12 mouse cellular contexts compared by ENCODE assay signal in genomic region chr19:4080511-4081009, GRCm38 (mm10). TPM values are rescaled to one million over a fixed set of nuclear protein-coding genes. Genes with fewer than 3 reads are reported as not detected.
DNase-seq lines count a peak whose midpoint lies in the region; ATAC-seq and TF ChIP-seq lines count a peak whose summit lies in the region.
"Had no signal": no experiment of that assay in that cellular context is flagged by ENCODE, and none has a peak within 500 bp of the region (broad histone marks: within the 10 kb centered on the region; RNA-seq: fewer than 3 reads in every experiment).

No protein-coding gene starts in this region.

- ATAC-seq in kidney, postnatal 0 days (replicated peaks; ENCODE audit: low FRiP score, low read depth): no peak
- ATAC-seq in activated CD4-positive, CD25-positive, alpha-beta regulatory T cell, adult 4 months: peak; percentile 54
- ATAC-seq in megakaryocyte progenitor cell, adult 5-6 weeks (replicated peaks; ENCODE audit: poor library complexity): peak; percentile 79
- ATAC-seq in kidney, embryonic 16.5 days (ENCODE audit: low FRiP score, low TSS enrichment): no peak

- H3K9ac ChIP-seq in kidney, postnatal 0 days (ENCODE audit: low read depth, low read length): no peak overlapping the region
- no peak overlapping the region for H3K9ac ChIP-seq in kidney, embryonic 16.5 days (replicated peaks; ENCODE audit: low read length)
- H3K9ac ChIP-seq: forebrain, embryonic 12.5 days had no signal

- H3K9me3 ChIP-seq in kidney, postnatal 0 days (replicated peaks; ENCODE audit: low read length): no peaks in the 10 kb centered on the region
- H3K9me3 ChIP-seq in kidney, embryonic 16.5 days (ENCODE audit: low read length): no peaks in the 10 kb centered on the region
- H3K9me3 ChIP-seq: forebrain, embryonic 12.5 days had no signal

- peak; percentile 25; the same call in 1 of the 2 replicates for TF ChIP-seq CTCF in kidney, postnatal 0 days (IDR thresholded peaks at IDR 0.05; ENCODE audit: low read depth)

- no peaks in the 10 kb centered on the region for H3K36me3 ChIP-seq in kidney, postnatal 0 days (ENCODE audit: insufficient read depth, low read length)
- no peaks in the 10 kb centered on the region for H3K36me3 ChIP-seq in kidney, embryonic 16.5 days (ENCODE audit: insufficient read depth, low read length)
- H3K36me3 ChIP-seq: forebrain, embryonic 12.5 days had no signal

- H3K27me3 ChIP-seq in kidney, postnatal 0 days (ENCODE audit: insufficient read depth, low read length): no peaks in the 10 kb centered on the region
- H3K27me3 ChIP-seq in kidney, embryonic 16.5 days (ENCODE audit: insufficient read depth, low read length): no peaks in the 10 kb centered on the region

- H3K27ac ChIP-seq in kidney, postnatal 0 days: no peak overlapping the region
- H3K27ac ChIP-seq in kidney, embryonic 16.5 days (ENCODE audit: low read length): no peak overlapping the region
- H3K27ac ChIP-seq: forebrain, embryonic 12.5 days had no signal

- 50% methylated on average over 8 of the region's 8 CpGs for WGBS in kidney, postnatal 0 days
- WGBS in kidney, embryonic 16.5 days: 65% methylated on average over 8 of the region's 8 CpGs

- no peak overlapping the region for H3K4me2 ChIP-seq in kidney, postnatal 0 days (ENCODE audit: low read length)
- no peak overlapping the region for H3K4me2 ChIP-seq in kidney, embryonic 16.5 days (replicated peaks; ENCODE audit: low read depth, low read length)
- H3K4me2 ChIP-seq: forebrain, embryonic 12.5 days had no signal

- DNase-seq in kidney, postnatal 0 days (ENCODE audit: low spot score): no peak
- DNase-seq in kidney, adult 11 months: no peak
- peak; percentile 85 to 86 for DNase-seq in cerebellum, postnatal 36 days
- DNase-seq in frontal cortex, adult 2 months (ENCODE audit: extremely low spot score in 1 of 2, low spot score in 1 of 2): no peak
- no peak for DNase-seq in neural tube, embryonic 10.5 days (ENCODE audit: extremely low spot score, low spot score)
- DNase-seq: kidney, adult 18-20 months had no signal

- H3K4me1 ChIP-seq in kidney, postnatal 0 days (replicated peaks; ENCODE audit: insufficient read depth, low read length): no peaks in the 10 kb centered on the region
- no peaks in the 10 kb centered on the region for H3K4me1 ChIP-seq in kidney, embryonic 16.5 days (ENCODE audit: insufficient read depth, low read length)
- H3K4me1 ChIP-seq: forebrain, embryonic 12.5 days had no signal

- no peak overlapping the region for H3K4me3 ChIP-seq in kidney, postnatal 0 days (replicated peaks; ENCODE audit: low read depth, low read length)
- H3K4me3 ChIP-seq in kidney, embryonic 16.5 days (ENCODE audit: low read length): no peak overlapping the region
- H3K4me3 ChIP-seq: forebrain, embryonic 12.5 days; myocyte had no signal

RNA-seq across cellular contexts. Expression of gene Cabp2, which starts 0.8 kb away (rescaled TPM):
- polyA plus RNA-seq in kidney, postnatal 0 days (2015; fragmentation: Nextera tagmentation; extraction: Ambion mirVana): 2.2 and 2.4 TPM in 2 replicates
- polyA plus RNA-seq in activated CD4-positive, CD25-positive, alpha-beta regulatory T cell, adult 4 months (2017; shearing (Covaris generic)): not detected
- not detected in 2 replicates for total RNA-seq in megakaryocyte progenitor cell, adult 5-6 weeks (2015)
- not detected in 2 replicates for total RNA-seq in megakaryocyte progenitor cell, adult 5-6 weeks (2017)
- polyA plus RNA-seq in frontal cortex, adult 2 months (2012; rRNA removed): not detected in 2 replicates
- 0.21 and 0.96 TPM in 2 replicates for polyA plus RNA-seq in kidney, embryonic 16.5 days (2015; fragmentation: Nextera tagmentation; extraction: Ambion mirVana)
- polyA plus RNA-seq: forebrain, embryonic 12.5 days; limb, embryonic 14.5 days; myocyte had no signal

RNA-seq across cellular contexts. Expression of gene Cdk2ap2, which starts 16.4 kb away (rescaled TPM):
- polyA plus RNA-seq in kidney, postnatal 0 days (2015; fragmentation: Nextera tagmentation; extraction: Ambion mirVana): 107 TPM in 2 replicates
- polyA plus RNA-seq in activated CD4-positive, CD25-positive, alpha-beta regulatory T cell, adult 4 months (2017; shearing (Covaris generic)): 100 to 1,000 TPM; 372 to 419 TPM
- total RNA-seq in megakaryocyte progenitor cell, adult 5-6 weeks (2015): 112 and 126 TPM in 2 replicates
- total RNA-seq in megakaryocyte progenitor cell, adult 5-6 weeks (2017): 24.2 and 44.8 TPM in 2 replicates
- polyA plus RNA-seq in frontal cortex, adult 2 months (2012; rRNA removed): 50.3 and 58.5 TPM in 2 replicates
- 135 and 138 TPM in 2 replicates for polyA plus RNA-seq in kidney, embryonic 16.5 days (2015; fragmentation: Nextera tagmentation; extraction: Ambion mirVana)

RNA-seq across cellular contexts. Expression of gene Pitpnm1, which starts 19.2 kb away (rescaled TPM):
- polyA plus RNA-seq in kidney, postnatal 0 days (2015; fragmentation: Nextera tagmentation; extraction: Ambion mirVana): 12.2 and 13.9 TPM in 2 replicates
- polyA plus RNA-seq in activated CD4-positive, CD25-positive, alpha-beta regulatory T cell, adult 4 months (2017; shearing (Covaris generic)): 10 to 100 TPM; 89.9 to 91.4 TPM
- total RNA-seq in megakaryocyte progenitor cell, adult 5-6 weeks (2015): 7.8 and 11.2 TPM in 2 replicates
- 6.8 and 17.2 TPM in 2 replicates for total RNA-seq in megakaryocyte progenitor cell, adult 5-6 weeks (2017)
- 290 and 305 TPM in 2 replicates for polyA plus RNA-seq in frontal cortex, adult 2 months (2012; rRNA removed)
- polyA plus RNA-seq in kidney, embryonic 16.5 days (2015; fragmentation: Nextera tagmentation; extraction: Ambion mirVana): 20.0 and 22.2 TPM in 2 replicates

RNA-seq across cellular contexts. Expression of gene Gstp3, which starts 21.2 kb away (rescaled TPM):
- polyA plus RNA-seq in kidney, postnatal 0 days (2015; fragmentation: Nextera tagmentation; extraction: Ambion mirVana): not detected in 2 replicates
- polyA plus RNA-seq in activated CD4-positive, CD25-positive, alpha-beta regulatory T cell, adult 4 months (2017; shearing (Covaris generic)): 100 to 1,000 TPM; 202 to 218 TPM
- 1.4 and 7.5 TPM in 2 replicates for total RNA-seq in megakaryocyte progenitor cell, adult 5-6 weeks (2015)
- 2.2 TPM in 2 replicates for total RNA-seq in megakaryocyte progenitor cell, adult 5-6 weeks (2017)
- polyA plus RNA-seq in frontal cortex, adult 2 months (2012; rRNA removed): not detected in 2 replicates
- polyA plus RNA-seq in kidney, embryonic 16.5 days (2015; fragmentation: Nextera tagmentation; extraction: Ambion mirVana): 0.36 and 0.49 TPM in 2 replicates
- polyA plus RNA-seq: forebrain, embryonic 12.5 days had no signal

RNA-seq across cellular contexts. Expression of gene Gstp2, which starts 34.7 kb away (rescaled TPM):
- 3.1 and 4.4 TPM in 2 replicates for polyA plus RNA-seq in kidney, postnatal 0 days (2015; fragmentation: Nextera tagmentation; extraction: Ambion mirVana)
- polyA plus RNA-seq in activated CD4-positive, CD25-positive, alpha-beta regulatory T cell, adult 4 months (2017; shearing (Covaris generic)): 10 to 100 TPM; 11.1 to 23.5 TPM
- total RNA-seq in megakaryocyte progenitor cell, adult 5-6 weeks (2015): not detected in 2 replicates
- total RNA-seq in megakaryocyte progenitor cell, adult 5-6 weeks (2017): not detected in 2 replicates
- 5.1 and 14.7 TPM in 2 replicates for polyA plus RNA-seq in frontal cortex, adult 2 months (2012; rRNA removed)
- 2.5 and 9.6 TPM in 2 replicates for polyA plus RNA-seq in kidney, embryonic 16.5 days (2015; fragmentation: Nextera tagmentation; extraction: Ambion mirVana)

Comparison
In these comparisons a context has a peak if more than half of its experiments do, and no peak if none do; other contexts are left out.
1. ATAC-seq: peak in activated CD4-positive, CD25-positive, alpha-beta regulatory T cell, adult 4 months (single experiment) and megakaryocyte progenitor cell, adult 5-6 weeks (single experiment); none in kidney, postnatal 0 days (single experiment) and kidney, embryonic 16.5 days (single experiment).
2. DNase-seq: peak in cerebellum, postnatal 36 days (2 of 2); none in kidney, postnatal 0 days (single experiment), kidney, adult 11 months (single experiment), frontal cortex, adult 2 months (0 of 2) and neural tube, embryonic 10.5 days (single experiment).